Mouse (Mus musculus) hindbrain, embryonic 16.5 days (tissue): Measurements from ENCODE around the gene Acot1. TPM values are rescaled to one million over a fixed set of nuclear protein-coding genes. Genes with fewer than 3 reads are reported as not detected.
"Not testable (repeated sequence)": the region's sequence is repeated elsewhere in the genome, so short reads cannot be mapped to it uniquely, and the experiment has no call there.

Experiments used
- ATAC-seq: fragments of 200-750 bp; cut with Nextera tagmentation; 2 replicates; pipeline ENCODE4 v1.8.0; 2017; ENCODE audit warnings: moderate TSS enrichment, moderate library complexity
- H3K27ac ChIP-seq: fragments of 300-500 bp; sonication (generic); 2 replicates; pipeline ENCODE4 v1.5.1; 2014; ENCODE audit warnings: low read depth, mild to moderate bottlenecking, control low read depth, low read length, moderate library complexity
- H3K27me3 ChIP-seq: fragments of 300-500 bp; sonication (generic); replicated peaks from 2 replicates; pipeline ENCODE4 v1.6.1; 2014; ENCODE audit warnings: low read length; ENCODE audit not compliant: control insufficient read depth, insufficient read depth
- H3K36me3 ChIP-seq: fragments of 300-500 bp; sonication (generic); 2 replicates; pipeline ENCODE4 v1.6.1; 2014; ENCODE audit warnings: mild to moderate bottlenecking, low read length, moderate library complexity, mixed read lengths; ENCODE audit not compliant: control insufficient read depth, insufficient read depth
- H3K4me1 ChIP-seq: fragments of 300-500 bp; sonication (generic); 2 replicates; pipeline ENCODE4 v1.6.1; 2014; ENCODE audit warnings: low read depth, low read length; ENCODE audit not compliant: control insufficient read depth, insufficient read depth
- H3K4me2 ChIP-seq: fragments of 300-500 bp; sonication (generic); 2 replicates; pipeline ENCODE4 v1.6.1; 2014; ENCODE audit warnings: mild to moderate bottlenecking, low read length, control low read depth, moderate library complexity
- H3K4me3 ChIP-seq: fragments of 300-500 bp; sonication (generic); 2 replicates; pipeline ENCODE4 v1.5.1; 2014; ENCODE audit warnings: mild to moderate bottlenecking, low read length, control low read depth, moderate library complexity
- H3K9ac ChIP-seq: fragments of 300-500 bp; sonication (generic); 2 replicates; pipeline ENCODE4 v1.6.1; 2014; ENCODE audit warnings: low read depth, mild to moderate bottlenecking, control low read depth, low read length, moderate library complexity
- H3K9me3 ChIP-seq: fragments of 300-500 bp; sonication (generic); 2 replicates; pipeline ENCODE4 v1.6.1; 2014; ENCODE audit warnings: mild to moderate bottlenecking, low read length, moderate library complexity; ENCODE audit not compliant: control insufficient read depth
- WGBS: fragments of 180-500 bp; shearing (Covaris S2); extraction: QIAGEN DNeasy Blood & Tissue Kit; methylation state at CpG from one replicate; pipeline ENCODE4 v1.1.7; 2014; 5-methylcytosine and 5-hydroxymethylcytosine counted together
- polyA plus RNA-seq: library from polyadenylated mRNA; unstranded; fragments of >200 nt; fragmentation: Nextera tagmentation; extraction: Ambion mirVana; gene quantifications from 2 replicates; pipeline ENCODE4 v1.2.1, GENCODE M21; 2015

The Acot1 gene
- polyA plus RNA-seq, 1 experiment from 2014 or later: 112 TPM

- Histone ChIP-seq H3K4me1 (no peaks in the 10 kb centered on the region), H3K27me3 (no peaks in the 10 kb centered on the region), H3K4me2 (no peak overlapping the region), H3K36me3 (no peaks in the 10 kb centered on the region), H3K9me3 (no peaks in the 10 kb centered on the region), H3K4me3 (no peak overlapping the region), H3K9ac (no peak overlapping the region), H3K27ac (no peak overlapping the region)
- WGBS: 69% methylated on average over 4 of the region's 4 CpGs
- ATAC-seq: peak; percentile 73; the same call in 1 of the 2 replicates
Observed at GRCm38 (mm10) chr12:84030659-84031332, 21.5 kb downstream of the Acot1 start.

GRCm38 (mm10) chr12:84032854-84033253 lies 23.6 kb downstream of the Acot1 start:
- 88% methylated on average over 4 of the region's 4 CpGs for WGBS
- no peaks in the 10 kb centered on the region for H3K36me3 ChIP-seq
- no peak overlapping the region for H3K4me2 ChIP-seq
- H3K9me3 ChIP-seq: no peaks in the 10 kb centered on the region
- H3K9ac ChIP-seq: no peak overlapping the region
- no peaks in the 10 kb centered on the region for H3K4me1 ChIP-seq
- no peak overlapping the region for H3K4me3 ChIP-seq
- no peak for ATAC-seq
- H3K27ac ChIP-seq: no peak overlapping the region
- no peaks in the 10 kb centered on the region; the same call in 1 of the 2 replicates for H3K27me3 ChIP-seq

GRCm38 (mm10) chr12:84033302-84033701 lies 24.0 kb downstream of the Acot1 start:
- not testable (repeated sequence) for ATAC-seq, H3K9ac ChIP-seq, H3K4me2 ChIP-seq, H3K36me3 ChIP-seq, H3K4me3 ChIP-seq, H3K4me1 ChIP-seq, H3K9me3 ChIP-seq, H3K27ac ChIP-seq, H3K27me3 ChIP-seq
- 83% methylated on average over 2 of the region's 2 CpGs for WGBS

- WGBS: 65% methylated on average over 4 of the region's 4 CpGs
- no peak overlapping the region for H3K4me2 ChIP-seq
- no peaks in the 10 kb centered on the region for H3K9me3 ChIP-seq
- ATAC-seq: no peak
- H3K4me1 ChIP-seq: peaks cover 3% of the 10 kb centered on the region; the same call in 1 of the 2 replicates
- H3K27me3 ChIP-seq: no peaks in the 10 kb centered on the region; the same call in 1 of the 2 replicates
- H3K27ac ChIP-seq: no peak overlapping the region
- H3K4me3 ChIP-seq: no peak overlapping the region
- H3K9ac ChIP-seq: no peak overlapping the region
- H3K36me3 ChIP-seq: no peaks in the 10 kb centered on the region
Observed at GRCm38 (mm10) chr12:84034108-84034507, 24.8 kb downstream of the Acot1 start.

GRCm38 (mm10) chr12:84038241-84038640 lies 29.0 kb downstream of the Acot1 start, which contains the start of gene Acot4:
Gene Acot4 (plus strand): TSS chr12:84038379.
- 12% methylated on average over 18 of the region's 32 CpGs for WGBS
- H3K27me3 ChIP-seq, H3K27ac ChIP-seq, H3K4me1 ChIP-seq, H3K36me3 ChIP-seq, H3K9me3 ChIP-seq: not testable (repeated sequence)
- H3K9ac ChIP-seq: peak within 1 kb of the TSS; percentile 68
- peak; percentile 67 for ATAC-seq
- H3K4me3 ChIP-seq: peak within 1 kb of the TSS; percentile 50
- peak within 1 kb of the TSS; percentile 75 for H3K4me2 ChIP-seq

- Histone ChIP-seq H3K4me3 (peak within 1 kb of the TSS; percentile 50), H3K9ac (peak within 1 kb of the TSS; percentile 68), H3K4me2 (peak within 1 kb of the TSS; percentile 75)
- WGBS: 2% methylated on average over 32 of the region's 39 CpGs
- not testable (repeated sequence) for H3K36me3 ChIP-seq, H3K9me3 ChIP-seq, H3K4me1 ChIP-seq, H3K27me3 ChIP-seq, H3K27ac ChIP-seq
- ATAC-seq: peak; percentile 58; the same call in 1 of the 2 replicates
Observed at GRCm38 (mm10) chr12:84038691-84039111, 29.4 kb downstream of the Acot1 start, which contains the start of gene Gm49366. Gene Gm49366 (plus strand): TSS chr12:84038935.

GRCm38 (mm10) chr12:84042248-84042647 lies 33.0 kb downstream of the Acot1 start:
- H3K27me3 ChIP-seq: no peaks in the 10 kb centered on the region; the same call in 1 of the 2 replicates
- no peak for ATAC-seq
- H3K27ac ChIP-seq: no peak overlapping the region
- H3K4me2 ChIP-seq: no peak overlapping the region
- no peaks in the 10 kb centered on the region for H3K36me3 ChIP-seq
- no peak overlapping the region for H3K9ac ChIP-seq
- H3K4me3 ChIP-seq: no peak overlapping the region
- H3K4me1 ChIP-seq: peaks cover 3% of the 10 kb centered on the region; the same call in 1 of the 2 replicates
- H3K9me3 ChIP-seq: peaks cover 6% of the 10 kb centered on the region; the same call in 1 of the 2 replicates
- 91% methylated on average over 5 of the region's 5 CpGs for WGBS

DNA sequence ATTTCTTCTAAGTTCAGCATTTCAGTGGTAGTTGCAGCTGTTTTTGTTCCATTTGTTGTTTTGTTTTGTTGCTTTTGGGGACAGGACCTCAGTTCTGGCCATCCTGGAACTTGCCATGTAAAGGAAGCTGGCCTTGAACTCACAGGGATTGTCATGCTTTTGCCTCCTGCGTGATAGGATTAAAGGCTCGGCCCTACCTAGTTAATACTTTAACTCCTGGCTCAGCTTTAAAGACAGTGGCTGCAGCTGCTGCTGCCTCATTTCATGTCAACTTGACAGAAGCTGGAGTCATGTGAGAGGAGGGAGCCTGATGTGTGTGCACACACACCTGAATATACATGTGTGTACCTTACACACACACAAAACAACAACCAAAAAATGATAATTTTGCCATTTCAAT lies 34.8 kb downstream of the Acot1 start:
- H3K4me1 ChIP-seq: no peaks in the 10 kb centered on the region
- WGBS: 68% methylated on average over 2 of the region's 2 CpGs
- peaks cover 9% of the 10 kb centered on the region for H3K9me3 ChIP-seq
- H3K36me3 ChIP-seq: no peaks in the 10 kb centered on the region
- H3K4me2 ChIP-seq: no peak overlapping the region
- H3K4me3 ChIP-seq: no peak overlapping the region
- no peak for ATAC-seq
- H3K27ac ChIP-seq: no peak overlapping the region
- no peak overlapping the region for H3K9ac ChIP-seq
- H3K27me3 ChIP-seq: no peaks in the 10 kb centered on the region

DNA sequence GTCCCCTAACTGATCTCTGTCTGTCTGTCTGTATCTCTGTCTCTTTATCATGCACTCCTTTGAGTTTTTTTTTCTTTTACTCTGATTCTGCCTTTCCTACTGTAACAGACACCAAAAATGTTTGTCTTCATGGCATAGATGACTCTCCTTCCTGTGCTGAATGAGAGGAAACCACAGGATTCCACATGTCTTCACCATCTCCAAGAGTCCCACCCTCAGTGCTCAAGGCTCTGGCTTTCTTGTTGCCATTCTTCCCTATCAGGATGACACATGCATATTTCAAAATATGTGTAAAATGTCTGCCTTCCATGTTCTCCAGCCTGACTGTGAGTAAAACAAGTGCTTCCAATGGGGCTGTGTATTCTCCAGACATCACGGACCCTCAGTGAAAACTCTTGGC lies 37.6 kb downstream of the Acot1 start:
- peaks cover 3% of the 10 kb centered on the region for H3K9me3 ChIP-seq
- 94% methylated on average over 1 of the region's 1 CpGs for WGBS
- H3K4me3 ChIP-seq: no peak overlapping the region
- no peak overlapping the region for H3K4me2 ChIP-seq
- H3K27ac ChIP-seq: no peak overlapping the region
- ATAC-seq: no peak
- no peaks in the 10 kb centered on the region for H3K27me3 ChIP-seq
- H3K9ac ChIP-seq: no peak overlapping the region
- H3K4me1 ChIP-seq: no peaks in the 10 kb centered on the region
- H3K36me3 ChIP-seq: no peaks in the 10 kb centered on the region
